Mouse (Mus musculus) liver, embryonic 15.5 days (tissue): Measurements from ENCODE around the gene Lrrc59. TPM values are rescaled to one million over a fixed set of nuclear protein-coding genes. Genes with fewer than 3 reads are reported as not detected.
"Not testable (repeated sequence)": the region's sequence is repeated elsewhere in the genome, so short reads cannot be mapped to it uniquely, and the experiment has no call there.

Experiments used
- ATAC-seq: fragments of 200-750 bp; cut with Nextera tagmentation; 2 replicates; pipeline ENCODE4 v1.8.0; 2017; ENCODE audit warnings: moderate number of reproducible peaks, mild to moderate bottlenecking, moderate library complexity; ENCODE audit not compliant: insufficient read depth
- H3K27ac ChIP-seq: fragments of 300-500 bp; sonication (generic); replicated peaks from 2 replicates; pipeline ENCODE4 v1.5.1; 2015; ENCODE audit warnings: mild to moderate bottlenecking, inconsistent platforms
- H3K27me3 ChIP-seq: fragments of 300-500 bp; sonication (generic); 2 replicates; pipeline ENCODE4 v1.6.1; 2015; ENCODE audit warnings: mild to moderate bottlenecking, inconsistent platforms
- H3K36me3 ChIP-seq: fragments of 300-500 bp; sonication (generic); replicated peaks from 2 replicates; pipeline ENCODE4 v1.6.1; 2015; ENCODE audit warnings: moderate library complexity, mild to moderate bottlenecking, inconsistent platforms
- H3K4me1 ChIP-seq: fragments of 300-500 bp; sonication (generic); replicated peaks from 2 replicates; pipeline ENCODE4 v1.6.1; 2015; ENCODE audit warnings: inconsistent platforms
- H3K4me2 ChIP-seq: fragments of 300-500 bp; sonication (generic); 2 replicates; pipeline ENCODE4 v1.6.1; 2015; ENCODE audit warnings: moderate library complexity, mild to moderate bottlenecking, inconsistent platforms
- H3K4me3 ChIP-seq: fragments of 300-500 bp; sonication (generic); replicated peaks from 2 replicates; pipeline ENCODE4 v1.5.1; 2015; ENCODE audit warnings: mild to moderate bottlenecking, inconsistent platforms
- H3K9ac ChIP-seq: fragments of 300-500 bp; sonication (generic); 2 replicates; pipeline ENCODE4 v1.6.1; 2015; ENCODE audit warnings: moderate library complexity, mild to moderate bottlenecking, inconsistent platforms
- H3K9me3 ChIP-seq: fragments of 300-500 bp; sonication (generic); replicated peaks from 2 replicates; pipeline ENCODE4 v1.6.1; 2016; ENCODE audit warnings: inconsistent platforms
- WGBS: fragments of 180-500 bp; shearing (Covaris S2); methylation state at CpG from one replicate; pipeline ENCODE4 v1.1.7; 2015; ENCODE audit warnings: mixed read lengths; ENCODE audit not compliant: insufficient replicate concordance; 5-methylcytosine and 5-hydroxymethylcytosine counted together
- polyA plus RNA-seq: library from polyadenylated mRNA; unstranded; fragments of >200 nt; fragmentation: Nextera tagmentation; extraction: Ambion mirVana; gene quantifications from 2 replicates; pipeline ENCODE4 v1.2.1, GENCODE M21; 2015

The Lrrc59 gene
- polyA plus RNA-seq, 1 experiment from 2014 or later, result 91.3 TPM

DNA sequence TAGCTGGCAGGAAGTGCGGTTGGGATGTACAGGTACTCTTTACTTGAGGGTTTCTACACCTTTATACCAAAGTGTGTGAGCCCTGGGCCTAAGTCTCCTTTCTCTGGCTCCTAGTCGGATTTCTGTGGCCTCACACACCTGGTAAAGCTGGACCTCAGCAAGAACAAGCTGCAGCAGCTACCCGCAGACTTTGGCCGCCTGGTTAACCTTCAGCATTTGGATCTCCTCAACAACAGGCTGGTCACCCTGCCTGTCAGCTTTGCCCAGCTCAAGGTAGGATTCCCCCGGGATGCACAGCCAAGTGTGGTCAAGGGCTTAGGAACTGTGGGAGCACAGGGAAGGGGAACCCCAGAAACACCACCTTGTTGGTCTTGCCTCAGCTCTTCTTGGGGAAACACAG is 4.9 kb downstream of the Lrrc59 start:
- no peak for ATAC-seq
- H3K27ac ChIP-seq, result no peak overlapping the region
- peaks cover 81% of the 10 kb centered on the region for H3K36me3 ChIP-seq
- 73% methylated on average over 5 of the region's 5 CpGs for WGBS
- H3K9me3 ChIP-seq, result no peaks in the 10 kb centered on the region
- H3K4me1 ChIP-seq, result peaks cover 25% of the 10 kb centered on the region
- H3K4me3 ChIP-seq, result no peak overlapping the region
- no peak overlapping the region for H3K4me2 ChIP-seq
- no peaks in the 10 kb centered on the region for H3K27me3 ChIP-seq
- no peak overlapping the region for H3K9ac ChIP-seq

DNA sequence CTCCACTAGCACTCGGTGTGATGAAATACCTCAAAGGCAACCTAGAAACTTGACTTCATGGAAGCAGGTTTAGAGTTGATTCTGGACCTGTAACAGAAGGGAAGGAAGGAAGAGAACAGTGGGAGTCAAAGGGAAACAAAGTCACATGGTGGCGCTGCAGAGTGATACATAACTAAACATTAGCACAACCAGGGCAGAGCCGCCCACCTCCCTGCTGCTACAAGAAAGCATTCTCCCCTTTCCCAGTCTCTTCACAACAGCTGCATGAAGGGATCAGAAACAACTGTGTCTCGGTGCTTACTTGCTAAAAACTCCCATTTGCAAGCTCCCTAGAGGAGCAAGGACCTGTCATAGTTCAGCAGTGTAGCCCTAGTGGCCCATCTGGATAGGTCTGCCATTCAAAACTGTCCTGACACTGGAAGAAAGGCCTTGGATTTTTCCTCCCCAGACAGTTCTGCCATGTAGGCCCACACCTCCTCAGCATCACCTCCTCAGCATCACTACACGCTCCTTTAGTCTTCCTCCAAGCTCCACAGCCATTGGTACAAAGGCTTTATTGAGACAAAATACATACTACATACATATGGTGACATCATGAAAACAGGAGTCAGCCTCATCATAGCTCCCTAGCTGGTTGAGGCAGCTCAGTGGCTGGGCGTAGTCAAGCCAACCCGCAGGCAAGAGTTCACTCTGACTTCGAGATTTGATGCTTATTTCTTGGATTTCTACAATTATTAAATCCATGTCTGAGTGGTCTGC is 15.1 kb downstream of the Lrrc59 start:
- WGBS, result 76% methylated on average over 8 of the region's 8 CpGs
- ATAC-seq, result no peak

GRCm38 (mm10) chr11:94646457-94646856 is 16.9 kb downstream of the Lrrc59 start:
- no peaks in the 10 kb centered on the region for H3K4me1 ChIP-seq
- no peak overlapping the region for H3K4me2 ChIP-seq
- no peak overlapping the region for H3K9ac ChIP-seq
- no peak overlapping the region for H3K27ac ChIP-seq
- no peak overlapping the region for H3K4me3 ChIP-seq
- ATAC-seq, result no peak
- H3K9me3 ChIP-seq, result no peaks in the 10 kb centered on the region
- H3K36me3 ChIP-seq, result peaks cover 94% of the 10 kb centered on the region
- no peaks in the 10 kb centered on the region for H3K27me3 ChIP-seq
- WGBS, result 89% methylated on average over 4 of the region's 4 CpGs

More for the DNA sequence above, 15.1 kb downstream of the Lrrc59 start:
- Histone ChIP-seq H3K9me3 (no peaks in the 10 kb centered on the region), H3K27me3 (no peaks in the 10 kb centered on the region), H3K4me2 (no peak overlapping the region), H3K9ac (no peak overlapping the region), H3K4me1 (no peaks in the 10 kb centered on the region), H3K4me3 (no peak overlapping the region), H3K27ac (no peak overlapping the region), H3K36me3 (peaks cover 96% of the 10 kb centered on the region)

DNA sequence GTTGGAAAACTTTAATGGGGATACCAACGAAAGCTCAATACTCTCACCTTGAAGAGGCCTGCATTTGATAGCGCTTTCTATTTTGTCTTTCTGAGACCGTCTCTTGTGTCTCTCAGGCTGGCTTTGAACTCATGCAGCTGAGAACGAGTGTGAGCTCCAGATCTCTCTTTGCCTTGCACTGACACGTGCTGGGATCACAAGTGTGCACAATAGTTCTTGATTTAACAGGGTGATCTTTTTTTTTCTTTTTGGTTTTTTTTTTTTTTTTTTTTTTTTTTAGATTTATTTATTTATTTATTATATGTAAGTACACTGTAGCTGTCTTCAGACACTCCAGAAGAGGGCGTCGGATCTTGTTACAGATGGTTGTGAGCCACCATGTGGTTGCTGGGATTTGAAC is 21.7 kb downstream of the Lrrc59 start:
- Histone ChIP-seq H3K36me3 (peaks cover 55% of the 10 kb centered on the region), H3K4me1 (peaks cover 27% of the 10 kb centered on the region)
- not testable (repeated sequence) for H3K4me2 ChIP-seq, H3K4me3 ChIP-seq, ATAC-seq, H3K27ac ChIP-seq, H3K27me3 ChIP-seq, H3K9ac ChIP-seq, H3K9me3 ChIP-seq
- WGBS, result 79% methylated on average over 5 of the region's 7 CpGs

- Histone ChIP-seq H3K36me3 (peaks cover 53% of the 10 kb centered on the region), H3K27me3 (no peaks in the 10 kb centered on the region), H3K4me1 (peaks cover 31% of the 10 kb centered on the region), H3K4me3 (peak overlapping the region; percentile 88), H3K9ac (peak overlapping the region; percentile 71), H3K27ac (no peak overlapping the region), H3K9me3 (no peaks in the 10 kb centered on the region), H3K4me2 (peak overlapping the region; percentile 67)
- 36% methylated on average over 8 of the region's 8 CpGs for WGBS
- ATAC-seq, result no peak
Observed at GRCm38 (mm10) chr11:94652973-94653372, 23.4 kb downstream of the Lrrc59 start.

DNA sequence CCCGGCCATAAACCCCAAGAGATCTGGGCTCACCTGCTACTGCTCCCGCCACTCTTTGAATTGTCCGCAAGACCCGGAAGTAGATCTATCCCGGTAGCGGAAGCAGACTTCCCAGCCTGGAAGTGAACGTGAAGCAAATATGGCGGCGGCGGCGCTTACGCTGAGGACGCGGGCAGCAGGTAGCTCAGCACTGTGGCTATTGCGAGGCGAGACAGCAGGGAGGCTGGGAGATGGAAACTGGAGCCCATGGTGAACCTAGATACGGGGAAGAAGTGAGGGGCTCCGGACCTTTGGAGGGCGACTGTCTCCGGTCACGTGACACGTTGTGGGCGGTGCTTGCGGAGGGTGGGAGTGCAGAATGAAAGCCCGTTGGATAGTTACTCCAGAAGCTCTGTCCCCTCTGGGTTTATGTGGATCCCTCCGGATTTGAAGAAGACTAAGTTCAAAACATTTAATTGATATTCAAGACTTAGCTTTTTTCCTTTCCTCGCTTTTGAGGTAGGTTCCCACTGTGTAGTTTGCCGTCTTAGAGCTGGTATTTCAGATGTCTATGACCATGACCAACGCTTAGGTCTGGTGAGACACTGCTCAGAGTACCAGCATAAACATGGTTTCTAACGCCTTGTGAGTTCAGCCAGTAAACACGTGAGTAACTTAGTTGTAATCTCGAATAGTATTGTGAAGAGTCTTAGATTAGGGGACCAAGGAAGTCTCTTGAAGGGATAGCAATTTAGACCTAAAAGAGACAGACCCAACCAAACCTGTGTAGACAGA is 24.3 kb downstream of the Lrrc59 start, which contains the start of the genes Mrpl27 and Eme1:
TSS of gene Mrpl27 (plus strand) at position 105 of the 774 bp plus-strand sequence.
TSS of gene Eme1 (minus strand) at position 302 of the 774 bp plus-strand sequence.
- Histone ChIP-seq H3K27ac (peak within 1 kb of the TSS; percentile 92), H3K9ac (peak within 1 kb of the TSS; percentile 71), H3K4me3 (peak within 1 kb of the TSS; percentile 88), H3K9me3 (no peaks in the 10 kb centered on the region), H3K36me3 (peaks cover 55% of the 10 kb centered on the region), H3K27me3 (no peaks in the 10 kb centered on the region), H3K4me2 (peak within 1 kb of the TSS; percentile 67), H3K4me1 (peaks cover 31% of the 10 kb centered on the region)
- under 1% methylated on average over 32 of the region's 32 CpGs for WGBS
- ATAC-seq, result peak; percentile 86

GRCm38 (mm10) chr11:94661344-94661743 is 31.8 kb downstream of the Lrrc59 start:
- Histone ChIP-seq H3K9me3 (no peaks in the 10 kb centered on the region), H3K9ac (no peak overlapping the region), H3K36me3 (peaks cover 51% of the 10 kb centered on the region), H3K4me1 (peaks cover 12% of the 10 kb centered on the region; the same call in 1 of the 2 replicates), H3K4me3 (no peak overlapping the region), H3K4me2 (no peak overlapping the region), H3K27ac (no peak overlapping the region), H3K27me3 (no peaks in the 10 kb centered on the region)
- WGBS, result 45% methylated on average over 1 of the region's 1 CpGs
- no peak for ATAC-seq

GRCm38 (mm10) chr11:94665281-94665680 is 35.7 kb downstream of the Lrrc59 start:
- no peak for ATAC-seq
- Histone ChIP-seq H3K27me3 (no peaks in the 10 kb centered on the region), H3K9ac (no peak overlapping the region), H3K4me3 (no peak overlapping the region), H3K4me1 (peaks cover 8% of the 10 kb centered on the region; the same call in 1 of the 2 replicates), H3K36me3 (peaks cover 17% of the 10 kb centered on the region), H3K4me2 (no peak overlapping the region), H3K27ac (no peak overlapping the region), H3K9me3 (no peaks in the 10 kb centered on the region)
- 83% methylated on average over 6 of the region's 6 CpGs for WGBS

DNA sequence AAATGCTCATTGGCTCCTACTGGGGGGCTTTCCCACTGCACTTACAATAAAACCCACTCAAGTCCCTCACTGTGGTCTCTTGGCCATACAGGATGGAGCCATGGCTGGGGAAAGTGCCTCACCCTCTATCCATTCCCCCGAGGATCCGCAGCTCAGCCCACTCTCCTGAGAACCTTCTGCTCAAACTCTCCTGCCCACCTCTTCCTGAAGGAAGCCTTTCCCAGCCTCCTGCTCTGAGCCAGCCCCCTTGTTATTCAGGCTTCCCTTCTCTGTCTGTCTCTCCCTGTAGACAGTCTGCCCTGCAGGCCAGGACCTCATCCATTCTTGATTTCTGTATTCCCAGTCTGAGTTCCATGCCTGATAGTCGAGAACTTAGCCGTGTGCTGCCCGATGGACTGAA is 45.4 kb downstream of the Lrrc59 start:
- peaks cover 19% of the 10 kb centered on the region for H3K4me1 ChIP-seq
- H3K4me2 ChIP-seq, result no peak overlapping the region
- H3K9me3 ChIP-seq, result no peaks in the 10 kb centered on the region
- no peak overlapping the region for H3K27ac ChIP-seq
- no peak overlapping the region for H3K9ac ChIP-seq
- H3K36me3 ChIP-seq, result no peaks in the 10 kb centered on the region
- H3K27me3 ChIP-seq, result no peaks in the 10 kb centered on the region
- H3K4me3 ChIP-seq, result no peak overlapping the region
- no peak for ATAC-seq
- WGBS, result 69% methylated on average over 5 of the region's 5 CpGs

GRCm38 (mm10) chr11:94675446-94675845 is 45.9 kb downstream of the Lrrc59 start:
- H3K9ac ChIP-seq, result no peak overlapping the region

DNA sequence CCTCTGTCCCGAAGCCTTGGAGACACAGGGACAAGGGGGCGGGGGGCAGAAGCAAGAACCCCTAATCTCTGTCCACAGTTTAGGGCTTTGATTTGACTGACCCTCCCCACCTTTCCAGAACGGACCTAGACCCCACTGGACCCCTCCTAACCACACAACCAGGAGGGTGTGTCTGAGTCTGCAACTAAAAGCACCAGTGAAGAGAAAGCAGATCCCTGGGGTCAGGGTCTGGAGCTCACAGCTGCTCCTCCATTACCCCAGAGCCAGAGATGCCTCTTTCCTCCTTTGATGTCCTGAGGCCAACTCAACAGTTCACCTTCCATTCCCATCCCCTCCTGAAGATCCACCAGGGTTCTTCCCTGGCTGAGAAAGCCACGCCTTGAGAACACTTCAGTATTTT is 46.7 kb downstream of the Lrrc59 start:
- Histone ChIP-seq H3K27ac (no peak overlapping the region), H3K4me1 (peaks cover 19% of the 10 kb centered on the region), H3K36me3 (no peaks in the 10 kb centered on the region), H3K9me3 (0 out of 2 replicates have a peak, but pooled peaks cover 3% of the 10 kb centered on the region), H3K4me2 (peak overlapping the region; percentile 88), H3K27me3 (no peaks in the 10 kb centered on the region), H3K9ac (peak overlapping the region; percentile 87), H3K4me3 (peak overlapping the region; percentile 83)
- WGBS, result 43% methylated on average over 4 of the region's 4 CpGs
- ATAC-seq, result no peak

More at GRCm38 (mm10) chr11:94675446-94675845, 45.9 kb downstream of the Lrrc59 start:
- H3K9me3 ChIP-seq, result 0 out of 2 replicates have a peak, but pooled peaks cover under 1% of the 10 kb centered on the region
- ATAC-seq, result no peak
- H3K27ac ChIP-seq, result no peak overlapping the region
- H3K36me3 ChIP-seq, result no peaks in the 10 kb centered on the region
- H3K4me2 ChIP-seq, result no peak overlapping the region
- peaks cover 19% of the 10 kb centered on the region for H3K4me1 ChIP-seq
- 75% methylated on average over 5 of the region's 5 CpGs for WGBS
- H3K27me3 ChIP-seq, result no peaks in the 10 kb centered on the region
- H3K4me3 ChIP-seq, result no peak overlapping the region
